Mouse (Mus musculus): ENCODE measurements around the gene Nisch.

- TF ChIP-seq CTCF (IDR thresholded peaks at IDR 0.05; ENCODE audit: control insufficient read depth, insufficient read depth, insufficient read length) (no peak), MAX (IDR thresholded peaks at IDR 0.05) (no peak), USF1 (IDR thresholded peaks at IDR 0.05; ENCODE audit: low read depth) (no peak)
These were observed 75.7 kb downstream of the Nisch start for GRCm38 (mm10) chr14:31141011-31141410.
